Mouse (Mus musculus) intestine, embryonic 15.5 days (tissue): ENCODE measurements around the gene Kcnh1. TPM values are rescaled to one million over a fixed set of nuclear protein-coding genes. Genes with fewer than 3 reads are reported as not detected.

Experiments
- ATAC-seq: fragments of 200-750 bp; cut with Nextera tagmentation; 2 replicates; pipeline ENCODE4 v1.8.0; 2017; ENCODE audit warnings: moderate TSS enrichment, moderate library complexity
- H3K27ac ChIP-seq: fragments of 300-500 bp; sonication (generic); 2 replicates; pipeline ENCODE4 v1.5.1; 2015; ENCODE audit warnings: mild to moderate bottlenecking, inconsistent platforms
- H3K27me3 ChIP-seq: fragments of 300-500 bp; sonication (generic); replicated peaks from 2 replicates; pipeline ENCODE4 v1.6.1; 2015; ENCODE audit warnings: inconsistent platforms
- H3K36me3 ChIP-seq: fragments of 300-500 bp; sonication (generic); 2 replicates; pipeline ENCODE4 v1.6.1; 2015; ENCODE audit warnings: inconsistent platforms
- H3K4me1 ChIP-seq: fragments of 300-500 bp; sonication (generic); replicated peaks from 2 replicates; pipeline ENCODE4 v1.6.1; 2015; ENCODE audit warnings: inconsistent platforms
- H3K4me2 ChIP-seq: fragments of 300-500 bp; sonication (generic); replicated peaks from 2 replicates; pipeline ENCODE4 v1.6.1; 2015; ENCODE audit warnings: mild to moderate bottlenecking, inconsistent platforms
- H3K4me3 ChIP-seq: fragments of 300-500 bp; sonication (generic); replicated peaks from 2 replicates; pipeline ENCODE4 v1.5.1; 2015; ENCODE audit warnings: inconsistent platforms
- H3K9ac ChIP-seq: fragments of 300-500 bp; sonication (generic); 2 replicates; pipeline ENCODE4 v1.6.1; 2015; ENCODE audit warnings: inconsistent platforms
- H3K9me3 ChIP-seq: fragments of 300-500 bp; sonication (generic); 2 replicates; pipeline ENCODE4 v1.6.1; 2016; ENCODE audit warnings: inconsistent platforms
- WGBS: fragments of 180-500 bp; shearing (Covaris S2); methylation state at CpG from one replicate; pipeline ENCODE4 v1.1.7; 2015; 5-methylcytosine and 5-hydroxymethylcytosine counted together
- polyA plus RNA-seq: library from polyadenylated mRNA; unstranded; fragments of >200 nt; fragmentation: Nextera tagmentation; extraction: Ambion mirVana; gene quantifications from 2 replicates; pipeline ENCODE4 v1.2.1, GENCODE M21; 2015

Gene Kcnh1
- polyA plus RNA-seq, 1 experiment from 2014 or later: 0.99 TPM

GRCm38 (mm10) chr1:192207956-192208355, 17.4 kb downstream of the Kcnh1 start:
- no peaks in the 10 kb centered on the region for H3K36me3 ChIP-seq
- H3K9ac ChIP-seq: no peak overlapping the region
- H3K4me2 ChIP-seq: no peak overlapping the region
- no peaks in the 10 kb centered on the region for H3K9me3 ChIP-seq
- no peak for ATAC-seq
- no peaks in the 10 kb centered on the region for H3K27me3 ChIP-seq
- 57% methylated on average over 5 of the region's 5 CpGs for WGBS
- no peak overlapping the region for H3K4me3 ChIP-seq
- no peaks in the 10 kb centered on the region for H3K4me1 ChIP-seq
- no peak overlapping the region for H3K27ac ChIP-seq

GRCm38 (mm10) chr1:192212448-192212847, 21.9 kb downstream of the Kcnh1 start:
- no peak for ATAC-seq
- Histone ChIP-seq H3K9ac (no peak overlapping the region), H3K36me3 (no peaks in the 10 kb centered on the region), H3K4me3 (no peak overlapping the region), H3K4me1 (no peaks in the 10 kb centered on the region), H3K9me3 (no peaks in the 10 kb centered on the region), H3K27me3 (no peaks in the 10 kb centered on the region), H3K4me2 (no peak overlapping the region), H3K27ac (no peak overlapping the region)
- 69% methylated on average over 2 of the region's 2 CpGs for WGBS

- Histone ChIP-seq H3K27me3 (no peaks in the 10 kb centered on the region), H3K4me3 (no peak overlapping the region), H3K36me3 (no peaks in the 10 kb centered on the region), H3K4me1 (no peaks in the 10 kb centered on the region), H3K9me3 (no peaks in the 10 kb centered on the region), H3K4me2 (no peak overlapping the region), H3K27ac (no peak overlapping the region), H3K9ac (no peak overlapping the region)
- WGBS: 98% methylated on average over 4 of the region's 4 CpGs
- ATAC-seq: no peak
Measured at GRCm38 (mm10) chr1:192214666-192215065, 24.1 kb downstream of the Kcnh1 start.

GRCm38 (mm10) chr1:192220156-192220555, 29.6 kb downstream of the Kcnh1 start:
- no peak overlapping the region for H3K9ac ChIP-seq
- H3K36me3 ChIP-seq: no peaks in the 10 kb centered on the region
- H3K9me3 ChIP-seq: no peaks in the 10 kb centered on the region
- H3K4me1 ChIP-seq: no peaks in the 10 kb centered on the region
- 65% methylated on average over 2 of the region's 2 CpGs for WGBS
- no peak overlapping the region for H3K4me3 ChIP-seq
- no peak for ATAC-seq
- no peaks in the 10 kb centered on the region for H3K27me3 ChIP-seq
- H3K4me2 ChIP-seq: no peak overlapping the region
- H3K27ac ChIP-seq: no peak overlapping the region

GRCm38 (mm10) chr1:192224161-192224560, 33.6 kb downstream of the Kcnh1 start:
- ATAC-seq: no peak
- Histone ChIP-seq H3K4me1 (no peaks in the 10 kb centered on the region), H3K4me3 (no peak overlapping the region), H3K36me3 (no peaks in the 10 kb centered on the region), H3K27ac (no peak overlapping the region), H3K9ac (no peak overlapping the region), H3K27me3 (no peaks in the 10 kb centered on the region), H3K4me2 (no peak overlapping the region), H3K9me3 (no peaks in the 10 kb centered on the region)
- WGBS: 21% methylated on average over 4 of the region's 4 CpGs

- H3K9me3 ChIP-seq: no peaks in the 10 kb centered on the region
- no peak overlapping the region for H3K4me3 ChIP-seq
- 0 out of 2 replicates have a peak, but pooled peaks cover 7% of the 10 kb centered on the region for H3K4me1 ChIP-seq
- no peaks in the 10 kb centered on the region for H3K36me3 ChIP-seq
- 55% methylated on average over 1 of the region's 1 CpGs for WGBS
- no peak overlapping the region for H3K27ac ChIP-seq
- H3K9ac ChIP-seq: no peak overlapping the region
- H3K4me2 ChIP-seq: no peak overlapping the region
- no peaks in the 10 kb centered on the region for H3K27me3 ChIP-seq
- ATAC-seq: no peak
Measured at GRCm38 (mm10) chr1:192232696-192233095, 42.1 kb downstream of the Kcnh1 start.

GRCm38 (mm10) chr1:192246836-192247235, 56.3 kb downstream of the Kcnh1 start:
- 79% methylated on average over 3 of the region's 3 CpGs for WGBS
- ATAC-seq: no peak
- Histone ChIP-seq H3K9ac (no peak overlapping the region), H3K4me3 (no peak overlapping the region), H3K36me3 (no peaks in the 10 kb centered on the region), H3K4me1 (no peaks in the 10 kb centered on the region), H3K4me2 (no peak overlapping the region), H3K27me3 (no peaks in the 10 kb centered on the region), H3K9me3 (no peaks in the 10 kb centered on the region), H3K27ac (no peak overlapping the region)

- no peak for ATAC-seq
- H3K9me3 ChIP-seq: no peaks in the 10 kb centered on the region
- no peak overlapping the region for H3K4me3 ChIP-seq
- H3K36me3 ChIP-seq: no peaks in the 10 kb centered on the region
- 80% methylated on average over 5 of the region's 5 CpGs for WGBS
- no peak overlapping the region for H3K27ac ChIP-seq
- no peak overlapping the region for H3K4me2 ChIP-seq
- H3K9ac ChIP-seq: no peak overlapping the region
- H3K4me1 ChIP-seq: no peaks in the 10 kb centered on the region
- no peaks in the 10 kb centered on the region for H3K27me3 ChIP-seq
Measured at GRCm38 (mm10) chr1:192259146-192259545, 68.6 kb downstream of the Kcnh1 start.

GRCm38 (mm10) chr1:192259616-192260015, 69.0 kb downstream of the Kcnh1 start:
- no peak overlapping the region for H3K9ac ChIP-seq
- no peak overlapping the region for H3K27ac ChIP-seq
- no peak overlapping the region for H3K4me3 ChIP-seq
- no peak for ATAC-seq
- H3K9me3 ChIP-seq: no peaks in the 10 kb centered on the region
- H3K4me1 ChIP-seq: no peaks in the 10 kb centered on the region
- H3K27me3 ChIP-seq: no peaks in the 10 kb centered on the region
- 68% methylated on average over 7 of the region's 7 CpGs for WGBS
- no peak overlapping the region for H3K4me2 ChIP-seq
- no peaks in the 10 kb centered on the region for H3K36me3 ChIP-seq

- Histone ChIP-seq H3K4me3 (no peak overlapping the region), H3K27me3 (no peaks in the 10 kb centered on the region), H3K27ac (no peak overlapping the region), H3K4me1 (no peaks in the 10 kb centered on the region), H3K9ac (no peak overlapping the region), H3K36me3 (no peaks in the 10 kb centered on the region), H3K9me3 (no peaks in the 10 kb centered on the region), H3K4me2 (no peak overlapping the region)
- 77% methylated on average over 1 of the region's 1 CpGs for WGBS
- ATAC-seq: no peak
Measured at GRCm38 (mm10) chr1:192265704-192266103, 75.1 kb downstream of the Kcnh1 start.

- Histone ChIP-seq H3K9me3 (no peaks in the 10 kb centered on the region), H3K27me3 (no peaks in the 10 kb centered on the region), H3K36me3 (no peaks in the 10 kb centered on the region), H3K27ac (no peak overlapping the region), H3K4me1 (no peaks in the 10 kb centered on the region), H3K9ac (no peak overlapping the region), H3K4me2 (no peak overlapping the region), H3K4me3 (no peak overlapping the region)
- ATAC-seq: no peak
- WGBS: 90% methylated on average over 6 of the region's 6 CpGs
Measured at GRCm38 (mm10) chr1:192266956-192267355, 76.4 kb downstream of the Kcnh1 start.

GRCm38 (mm10) chr1:192268878-192269277, 78.3 kb downstream of the Kcnh1 start:
- no peak overlapping the region for H3K27ac ChIP-seq
- no peak overlapping the region for H3K4me2 ChIP-seq
- 75% methylated on average over 5 of the region's 5 CpGs for WGBS
- H3K9ac ChIP-seq: no peak overlapping the region
- no peak overlapping the region for H3K4me3 ChIP-seq
- no peaks in the 10 kb centered on the region for H3K4me1 ChIP-seq
- H3K27me3 ChIP-seq: no peaks in the 10 kb centered on the region
- no peaks in the 10 kb centered on the region for H3K36me3 ChIP-seq
- no peak for ATAC-seq
- no peaks in the 10 kb centered on the region for H3K9me3 ChIP-seq

- Histone ChIP-seq H3K4me2 (peak overlapping the region; percentile 39), H3K4me1 (no peaks in the 10 kb centered on the region), H3K27ac (no peak overlapping the region), H3K4me3 (no peak overlapping the region), H3K9ac (no peak overlapping the region), H3K9me3 (no peaks in the 10 kb centered on the region), H3K27me3 (no peaks in the 10 kb centered on the region), H3K36me3 (no peaks in the 10 kb centered on the region)
- WGBS: 58% methylated on average over 9 of the region's 9 CpGs
- ATAC-seq: peak; percentile 71
Measured at GRCm38 (mm10) chr1:192269911-192270310, 79.3 kb downstream of the Kcnh1 start.
